Mouse (Mus musculus): Measurements from ENCODE around the gene Art4. TPM values are rescaled to one million over a fixed set of nuclear protein-coding genes. Genes with fewer than 3 reads are reported as not detected.
"Not testable (repeated sequence)": the region's sequence is repeated elsewhere in the genome, so short reads cannot be mapped to it uniquely, and the experiment has no call there.

The Art4 gene
- polyA plus RNA-seq, 1 experiment from 2014 or later: 22.5 TPM

GRCm38 (mm10) chr6:136894532-136895339 is 37.2 kb upstream of the Art4 start:
- Histone ChIP-seq H3K27ac (ENCODE audit: poor library complexity, severe bottlenecking) (peak overlapping the region; percentile 67), H3K4me1 (replicated peaks) (peaks cover 20% of the 10 kb centered on the region), H3K9ac (no peak overlapping the region), H3K4me3 (no peak overlapping the region), H3K27me3 (replicated peaks) (no peaks in the 10 kb centered on the region), H3K36me3 (no peaks in the 10 kb centered on the region), H3K9me3 (replicated peaks) (0 out of 2 replicates have a peak, but pooled peaks cover 3% of the 10 kb centered on the region), H3K4me2 (no peak overlapping the region)
- WGBS: 48% methylated on average over 15 of the region's 15 CpGs
- ATAC-seq (ENCODE audit: insufficient number of reproducible peaks, low FRiP score): no peak

GRCm38 (mm10) chr6:136892002-136892401 is 34.5 kb upstream of the Art4 start:
- WGBS: 52% methylated on average over 2 of the region's 2 CpGs
- H3K9me3 ChIP-seq (replicated peaks): no peaks in the 10 kb centered on the region
- H3K36me3 ChIP-seq: no peaks in the 10 kb centered on the region
- no peaks in the 10 kb centered on the region for H3K27me3 ChIP-seq (replicated peaks)
- H3K4me3 ChIP-seq: no peak overlapping the region
- no peak overlapping the region for H3K27ac ChIP-seq (ENCODE audit: poor library complexity, severe bottlenecking)
- H3K9ac ChIP-seq: no peak overlapping the region
- H3K4me2 ChIP-seq: no peak overlapping the region
- peaks cover 12% of the 10 kb centered on the region for H3K4me1 ChIP-seq (replicated peaks)
- no peak for ATAC-seq (ENCODE audit: insufficient number of reproducible peaks, low FRiP score)

- H3K4me3 ChIP-seq: no peak overlapping the region
- no peaks in the 10 kb centered on the region for H3K9me3 ChIP-seq (replicated peaks)
- no peak for ATAC-seq (ENCODE audit: insufficient number of reproducible peaks, low FRiP score)
- H3K4me1 ChIP-seq (replicated peaks): peaks cover 10% of the 10 kb centered on the region
- H3K9ac ChIP-seq: no peak overlapping the region
- H3K4me2 ChIP-seq: no peak overlapping the region
- 76% methylated on average over 6 of the region's 6 CpGs for WGBS
- H3K27ac ChIP-seq (ENCODE audit: poor library complexity, severe bottlenecking): no peak overlapping the region
- H3K27me3 ChIP-seq (replicated peaks): no peaks in the 10 kb centered on the region
- H3K36me3 ChIP-seq: no peaks in the 10 kb centered on the region
Observed at GRCm38 (mm10) chr6:136889554-136889953, 32.0 kb upstream of the Art4 start.

- 84% methylated on average over 6 of the region's 6 CpGs for WGBS
- peaks cover 7% of the 10 kb centered on the region for H3K4me1 ChIP-seq (replicated peaks)
- H3K4me2 ChIP-seq: no peak overlapping the region
- ATAC-seq (ENCODE audit: insufficient number of reproducible peaks, low FRiP score): no peak
- H3K9ac ChIP-seq: no peak overlapping the region
- no peak overlapping the region for H3K4me3 ChIP-seq
- H3K27ac ChIP-seq (ENCODE audit: poor library complexity, severe bottlenecking): no peak overlapping the region
- H3K36me3 ChIP-seq: no peaks in the 10 kb centered on the region
- H3K27me3 ChIP-seq (replicated peaks): no peaks in the 10 kb centered on the region
- no peaks in the 10 kb centered on the region for H3K9me3 ChIP-seq (replicated peaks)
Observed at GRCm38 (mm10) chr6:136889067-136889466, 31.5 kb upstream of the Art4 start.

- Histone ChIP-seq H3K4me1 (replicated peaks) (peaks cover 7% of the 10 kb centered on the region), H3K36me3 (no peaks in the 10 kb centered on the region), H3K27me3 (replicated peaks) (no peaks in the 10 kb centered on the region), H3K9ac (no peak overlapping the region), H3K4me3 (no peak overlapping the region), H3K4me2 (no peak overlapping the region), H3K9me3 (replicated peaks) (no peaks in the 10 kb centered on the region), H3K27ac (ENCODE audit: poor library complexity, severe bottlenecking) (peak overlapping the region; percentile 68)
- WGBS: 38% methylated on average over 9 of the region's 9 CpGs
- peak; percentile 83 for ATAC-seq (ENCODE audit: insufficient number of reproducible peaks, low FRiP score)
Observed at GRCm38 (mm10) chr6:136887854-136888253, 30.3 kb upstream of the Art4 start.

- not testable (repeated sequence) for H3K4me1 ChIP-seq (replicated peaks); H3K9ac ChIP-seq; H3K4me2 ChIP-seq; H3K27ac ChIP-seq (ENCODE audit: poor library complexity, severe bottlenecking); H3K4me3 ChIP-seq; ATAC-seq (ENCODE audit: insufficient number of reproducible peaks, low FRiP score); H3K9me3 ChIP-seq (replicated peaks); H3K27me3 ChIP-seq (replicated peaks); H3K36me3 ChIP-seq
- 47% methylated on average over 1 of the region's 1 CpGs for WGBS
Observed at GRCm38 (mm10) chr6:136884766-136885165, 27.2 kb upstream of the Art4 start.

- 89% methylated on average over 6 of the region's 6 CpGs for WGBS
- Histone ChIP-seq H3K4me1 (replicated peaks) (peaks cover 7% of the 10 kb centered on the region), H3K9me3 (replicated peaks) (no peaks in the 10 kb centered on the region), H3K27ac (ENCODE audit: poor library complexity, severe bottlenecking) (no peak overlapping the region), H3K27me3 (replicated peaks) (no peaks in the 10 kb centered on the region), H3K9ac (no peak overlapping the region), H3K4me2 (no peak overlapping the region), H3K36me3 (no peaks in the 10 kb centered on the region), H3K4me3 (no peak overlapping the region)
- ATAC-seq (ENCODE audit: insufficient number of reproducible peaks, low FRiP score): no peak
Observed at GRCm38 (mm10) chr6:136883961-136884360, 26.4 kb upstream of the Art4 start.

GRCm38 (mm10) chr6:136883431-136883915 is 25.9 kb upstream of the Art4 start:
- no peak overlapping the region for H3K4me2 ChIP-seq
- ATAC-seq (ENCODE audit: insufficient number of reproducible peaks, low FRiP score): no peak
- WGBS: 73% methylated on average over 3 of the region's 3 CpGs

GRCm38 (mm10) chr6:136881678-136882077 is 24.1 kb upstream of the Art4 start:
- H3K9ac ChIP-seq: no peak overlapping the region
- H3K4me3 ChIP-seq: no peak overlapping the region
- no peak for ATAC-seq (ENCODE audit: insufficient number of reproducible peaks, low FRiP score)
- no peak overlapping the region for H3K4me2 ChIP-seq
- 62% methylated on average over 8 of the region's 8 CpGs for WGBS
- no peaks in the 10 kb centered on the region for H3K4me1 ChIP-seq (replicated peaks)
- no peaks in the 10 kb centered on the region for H3K27me3 ChIP-seq (replicated peaks)
- H3K27ac ChIP-seq (ENCODE audit: poor library complexity, severe bottlenecking): no peak overlapping the region
- no peaks in the 10 kb centered on the region for H3K9me3 ChIP-seq (replicated peaks)
- H3K36me3 ChIP-seq: no peaks in the 10 kb centered on the region

More at GRCm38 (mm10) chr6:136883431-136883915, 25.9 kb upstream of the Art4 start:
- Histone ChIP-seq H3K9ac (no peak overlapping the region), H3K36me3 (no peaks in the 10 kb centered on the region), H3K27ac (ENCODE audit: poor library complexity, severe bottlenecking) (no peak overlapping the region), H3K27me3 (replicated peaks) (no peaks in the 10 kb centered on the region), H3K4me1 (replicated peaks) (peaks cover 7% of the 10 kb centered on the region), H3K9me3 (replicated peaks) (no peaks in the 10 kb centered on the region), H3K4me3 (no peak overlapping the region)

- Histone ChIP-seq H3K4me1 (replicated peaks) (peaks cover 21% of the 10 kb centered on the region), H3K4me3 (peak within 1 kb of the TSS; percentile 43), H3K27me3 (replicated peaks) (no peaks in the 10 kb centered on the region), H3K9ac (peak within 1 kb of the TSS; percentile 57), H3K36me3 (peaks cover 3% of the 10 kb centered on the region; the same call in 1 of the 2 replicates), H3K4me2 (peak within 1 kb of the TSS; percentile 60), H3K27ac (ENCODE audit: poor library complexity, severe bottlenecking) (peak within 1 kb of the TSS; percentile 79; the same call in 1 of the 2 replicates), H3K9me3 (replicated peaks) (no peaks in the 10 kb centered on the region)
- ATAC-seq (ENCODE audit: insufficient number of reproducible peaks, low FRiP score): peak; percentile 75
- WGBS: 15% methylated on average over 9 of the region's 9 CpGs
Observed at GRCm38 (mm10) chr6:136875670-136876069, 18.1 kb upstream of the Art4 start, which contains the start of gene Mgp. Mgp (minus strand) TSS chr6:136875823.

GRCm38 (mm10) chr6:136874599-136874998 is 17.1 kb upstream of the Art4 start:
- Histone ChIP-seq H3K4me1 (replicated peaks) (peaks cover 21% of the 10 kb centered on the region), H3K27ac (ENCODE audit: poor library complexity, severe bottlenecking) (peak overlapping the region; percentile 48; the same call in 1 of the 2 replicates), H3K9me3 (replicated peaks) (no peaks in the 10 kb centered on the region), H3K27me3 (replicated peaks) (no peaks in the 10 kb centered on the region), H3K4me3 (peak overlapping the region; percentile 40), H3K36me3 (peaks cover 3% of the 10 kb centered on the region; the same call in 1 of the 2 replicates), H3K4me2 (peak overlapping the region; percentile 60), H3K9ac (0 out of 2 replicates have a peak overlapping the region, but pooled peaks have one; percentile 41)
- WGBS: 24% methylated on average over 8 of the region's 8 CpGs
- ATAC-seq (ENCODE audit: insufficient number of reproducible peaks, low FRiP score): no peak

All from heart, embryonic 12.5 days (tissue).